8 mouse cellular contexts compared by ENCODE assay signal in genomic region chr7:28596436-28597276, GRCm38 (mm10). TPM values are rescaled to one million over a fixed set of nuclear protein-coding genes. Genes with fewer than 3 reads are reported as not detected.
DNase-seq lines count a peak whose midpoint lies in the region; ATAC-seq and TF ChIP-seq lines count a peak whose summit lies in the region.

No protein-coding gene starts in this region.

- no peak for DNase-seq in layer of hippocampus, adult 2 months (ENCODE audit: low spot score in 2 of 2)
- no peak for DNase-seq in layer of hippocampus, adult 8-10 months (ENCODE audit: low spot score in 2 of 2)
- peak; percentile 89 for DNase-seq in c-Kit-negative CD71-positive TER-119-positive erythroid progenitor cells, embryonic 14.5 days (ENCODE audit: low read depth, low spot score)
- no peak for DNase-seq in right cerebral cortex, postnatal 14 days
- DNase-seq in thymus, adult 2 months: no peak

- no peak for TF ChIP-seq CTCF in layer of hippocampus, adult 2 months (conservative IDR thresholded peaks at IDR 0.05)
- TF ChIP-seq CTCF in thymus, adult 2 months (IDR thresholded peaks at IDR 0.05; ENCODE audit: borderline replicate concordance, control insufficient read depth, extremely low read depth, insufficient read depth, low read length, poor library complexity): no peak

- H3K36me3 ChIP-seq in hindbrain, embryonic 12.5 days: 0 out of 2 replicates have a peak, but pooled peaks cover 7% of the 10 kb centered on the region
- H3K36me3 ChIP-seq in limb, embryonic 15.5 days: peaks cover 5% of the 10 kb centered on the region; the same call in 1 of the 2 replicates
- no peaks in the 10 kb centered on the region for H3K36me3 ChIP-seq in midbrain, embryonic 15.5 days (replicated peaks)
- no peaks in the 10 kb centered on the region for H3K36me3 ChIP-seq in thymus, adult 2 months (ENCODE audit: control insufficient read depth, insufficient read depth, low read length)

- H3K4me2 ChIP-seq in hindbrain, embryonic 12.5 days (replicated peaks): peak overlapping the region; percentile 79
- peak overlapping the region; percentile 63 for H3K4me2 ChIP-seq in limb, embryonic 15.5 days
- H3K4me2 ChIP-seq in midbrain, embryonic 15.5 days: peak overlapping the region; percentile 85

- ATAC-seq in hindbrain, embryonic 12.5 days (ENCODE audit: low FRiP score): no peak
- ATAC-seq in limb, embryonic 15.5 days (ENCODE audit: insufficient number of reproducible peaks, low FRiP score, low TSS enrichment, low read depth): no peak
- ATAC-seq in midbrain, embryonic 15.5 days (replicated peaks): no peak

- H3K4me1 ChIP-seq in hindbrain, embryonic 12.5 days: peaks cover 50% of the 10 kb centered on the region
- H3K4me1 ChIP-seq in limb, embryonic 15.5 days: peaks cover 58% of the 10 kb centered on the region
- H3K4me1 ChIP-seq in midbrain, embryonic 15.5 days: peaks cover 40% of the 10 kb centered on the region
- peaks cover 13% of the 10 kb centered on the region for H3K4me1 ChIP-seq in thymus, adult 2 months (replicated peaks; ENCODE audit: control insufficient read depth, insufficient read depth, low read length)

- H3K27ac ChIP-seq in layer of hippocampus, adult 2 months: peak overlapping the region; percentile 88; the same call in 1 of the 2 replicates
- peak overlapping the region; percentile 86 for H3K27ac ChIP-seq in hindbrain, embryonic 12.5 days
- H3K27ac ChIP-seq in limb, embryonic 15.5 days: peak overlapping the region; percentile 89
- peak overlapping the region; percentile 78; the same call in 1 of the 2 replicates for H3K27ac ChIP-seq in midbrain, embryonic 15.5 days
- no peak overlapping the region for H3K27ac ChIP-seq in thymus, adult 2 months (ENCODE audit: control insufficient read depth, insufficient read depth, low read length)

- H3K4me3 ChIP-seq in layer of hippocampus, adult 2 months: peak overlapping the region; percentile 70
- H3K4me3 ChIP-seq in hindbrain, embryonic 12.5 days: peak overlapping the region; percentile 65
- peak overlapping the region; percentile 61 for H3K4me3 ChIP-seq in limb, embryonic 15.5 days
- H3K4me3 ChIP-seq in midbrain, embryonic 15.5 days: peak overlapping the region; percentile 55
- no peak overlapping the region for H3K4me3 ChIP-seq in thymus, adult 2 months (ENCODE audit: control insufficient read depth, insufficient read depth, low read length)

- H3K27me3 ChIP-seq in hindbrain, embryonic 12.5 days: no peaks in the 10 kb centered on the region
- no peaks in the 10 kb centered on the region for H3K27me3 ChIP-seq in limb, embryonic 15.5 days
- no peaks in the 10 kb centered on the region for H3K27me3 ChIP-seq in midbrain, embryonic 15.5 days (replicated peaks)
- no peaks in the 10 kb centered on the region for H3K27me3 ChIP-seq in thymus, adult 2 months (ENCODE audit: control insufficient read depth, insufficient read depth, low read length)

- peak overlapping the region; percentile 76 for H3K9ac ChIP-seq in hindbrain, embryonic 12.5 days
- H3K9ac ChIP-seq in limb, embryonic 15.5 days: 0 out of 2 replicates have a peak overlapping the region, but pooled peaks have one; percentile 5
- peak overlapping the region; percentile 39 for H3K9ac ChIP-seq in midbrain, embryonic 15.5 days

- H3K9me3 ChIP-seq in hindbrain, embryonic 12.5 days (replicated peaks): no peaks in the 10 kb centered on the region
- H3K9me3 ChIP-seq in limb, embryonic 15.5 days: no peaks in the 10 kb centered on the region
- H3K9me3 ChIP-seq in midbrain, embryonic 15.5 days: no peaks in the 10 kb centered on the region

- TF ChIP-seq POLR2A in thymus, adult 2 months (IDR thresholded peaks at IDR 0.05; ENCODE audit: control insufficient read depth, extremely low read depth, insufficient read depth, low read length, poor library complexity): no peak

- WGBS in hindbrain, embryonic 12.5 days: 33% methylated on average over 20 of the region's 20 CpGs
- 32% methylated on average over 20 of the region's 20 CpGs for WGBS in limb, embryonic 15.5 days
- WGBS in midbrain, embryonic 15.5 days: 45% methylated on average over 20 of the region's 20 CpGs
- WGBS in thymus, adult 2 months: 91% methylated on average over 20 of the region's 20 CpGs

RNA-seq across cellular contexts. Expression of gene Samd4b, which starts 1.3 kb away (rescaled TPM):
- 10 to 100 TPM; 67.8 to 70.1 TPM for total RNA-seq in layer of hippocampus, adult 2 months (2021)
- total RNA-seq in layer of hippocampus, adult 8-10 months (2022): 10 to 100 TPM; 62.6 to 73.9 (median 66.2) TPM
- polyA plus RNA-seq in hindbrain, embryonic 12.5 days (2016; fragmentation: Nextera tagmentation; extraction: Ambion mirVana): 35.6 and 38.6 TPM in 2 replicates
- polyA plus RNA-seq in limb, embryonic 15.5 days (2015; fragmentation: Nextera tagmentation; extraction: Ambion mirVana): 26.3 and 28.3 TPM in 2 replicates
- 22.8 and 24.8 TPM in 2 replicates for polyA plus RNA-seq in midbrain, embryonic 15.5 days (2015; fragmentation: Nextera tagmentation; extraction: Ambion mirVana)
- polyA plus RNA-seq in thymus, adult 2 months (2012; rRNA removed): 118 and 139 TPM in 2 replicates

RNA-seq across cellular contexts. Expression of gene Pak4, which starts 1.3 kb away (rescaled TPM):
- 10 to 100 TPM; 13.7 to 16.2 TPM for total RNA-seq in layer of hippocampus, adult 2 months (2021)
- 10 to 100 TPM; 12.2 to 14.2 (median 13.1) TPM for total RNA-seq in layer of hippocampus, adult 8-10 months (2022)
- polyA plus RNA-seq in hindbrain, embryonic 12.5 days (2016; fragmentation: Nextera tagmentation; extraction: Ambion mirVana): 31.8 and 34.3 TPM in 2 replicates
- 33.7 and 34.9 TPM in 2 replicates for polyA plus RNA-seq in limb, embryonic 15.5 days (2015; fragmentation: Nextera tagmentation; extraction: Ambion mirVana)
- 20.9 and 21.6 TPM in 2 replicates for polyA plus RNA-seq in midbrain, embryonic 15.5 days (2015; fragmentation: Nextera tagmentation; extraction: Ambion mirVana)
- 32.8 and 37.7 TPM in 2 replicates for polyA plus RNA-seq in thymus, adult 2 months (2012; rRNA removed)

RNA-seq across cellular contexts. Expression of gene Acp7, which starts 34.5 kb away (rescaled TPM):
- 1 to 10 TPM; 1.2 to 2.2 TPM for total RNA-seq in layer of hippocampus, adult 2 months (2021)
- 1 to 10 TPM; 2.2 to 3.8 (median 2.4) TPM for total RNA-seq in layer of hippocampus, adult 8-10 months (2022)
- polyA plus RNA-seq in hindbrain, embryonic 12.5 days (2016; fragmentation: Nextera tagmentation; extraction: Ambion mirVana): 0.12 TPM in 1 of 2 replicates, not detected in the other
- 1.8 and 1.9 TPM in 2 replicates for polyA plus RNA-seq in limb, embryonic 15.5 days (2015; fragmentation: Nextera tagmentation; extraction: Ambion mirVana)
- 0.40 TPM in 1 of 2 replicates, not detected in the other for polyA plus RNA-seq in midbrain, embryonic 15.5 days (2015; fragmentation: Nextera tagmentation; extraction: Ambion mirVana)
- polyA plus RNA-seq in thymus, adult 2 months (2012; rRNA removed): 0.69 and 0.92 TPM in 2 replicates

RNA-seq across cellular contexts. Expression of gene Nccrp1, which starts 49.6 kb away (rescaled TPM):
- under 1 TPM; 0.23 to 0.47 TPM for total RNA-seq in layer of hippocampus, adult 2 months (2021)
- under 1 TPM in 1 of 4 experiments, not detected in 3; 0.36 TPM for total RNA-seq in layer of hippocampus, adult 8-10 months (2022)
- polyA plus RNA-seq in hindbrain, embryonic 12.5 days (2016; fragmentation: Nextera tagmentation; extraction: Ambion mirVana): not detected in 2 replicates
- 1.6 and 2.3 TPM in 2 replicates for polyA plus RNA-seq in limb, embryonic 15.5 days (2015; fragmentation: Nextera tagmentation; extraction: Ambion mirVana)
- 0.14 and 0.18 TPM in 2 replicates for polyA plus RNA-seq in midbrain, embryonic 15.5 days (2015; fragmentation: Nextera tagmentation; extraction: Ambion mirVana)
- 1.4 TPM in 2 replicates for polyA plus RNA-seq in thymus, adult 2 months (2012; rRNA removed)

RNA-seq across cellular contexts. Expression of gene Sycn, which starts 56.0 kb away (rescaled TPM):
- total RNA-seq in layer of hippocampus, adult 2 months (2021): not detected
- not detected for total RNA-seq in layer of hippocampus, adult 8-10 months (2022)
- polyA plus RNA-seq in hindbrain, embryonic 12.5 days (2016; fragmentation: Nextera tagmentation; extraction: Ambion mirVana): not detected in 2 replicates
- not detected in 2 replicates for polyA plus RNA-seq in limb, embryonic 15.5 days (2015; fragmentation: Nextera tagmentation; extraction: Ambion mirVana)
- polyA plus RNA-seq in midbrain, embryonic 15.5 days (2015; fragmentation: Nextera tagmentation; extraction: Ambion mirVana): not detected in 2 replicates
- 2.1 and 2.4 TPM in 2 replicates for polyA plus RNA-seq in thymus, adult 2 months (2012; rRNA removed)

Comparison
In these comparisons a context has a peak if more than half of its experiments do, and no peak if none do; other contexts are left out.
1. H3K9ac ChIP-seq: peak in every context shown above with its lines; median percentile 76 in hindbrain, embryonic 12.5 days; 39 in midbrain, embryonic 15.5 days; 5 in limb, embryonic 15.5 days.